Mouse (Mus musculus) liver, embryonic 14.5 days (tissue): ENCODE results near the gene Pgbd5. TPM values are rescaled to one million over a fixed set of nuclear protein-coding genes. Genes with fewer than 3 reads are reported as not detected.
A peak's percentile ranks its signal among the peaks of the same experiment; 100 is the strongest.

ENCODE experiments used
- ATAC-seq: fragments of 200-750 bp; cut with Nextera tagmentation; 2 replicates; pipeline ENCODE4 v1.8.0; 2017; ENCODE audit warnings: moderate number of reproducible peaks, mild to moderate bottlenecking, moderate library complexity; ENCODE audit not compliant: insufficient read depth
- DNase-seq, 3 experiments: peaks; one replicate each; pipeline ENCODE4 v3.0.0-alpha.2; 2012 to 2013; ENCODE audit warnings: low read depth in 3 of 3, low spot score in 3 of 3
- H3K27ac ChIP-seq: fragments of 300-500 bp; sonication (generic); 2 replicates; pipeline ENCODE4 v1.5.1; 2014; ENCODE audit warnings: moderate library complexity, mild to moderate bottlenecking, control low read depth, inconsistent platforms
- H3K27me3 ChIP-seq: fragments of 300-500 bp; sonication (generic); 2 replicates; pipeline ENCODE4 v1.6.1; 2014; ENCODE audit warnings: mild to moderate bottlenecking, low read length, moderate library complexity; ENCODE audit not compliant: control insufficient read depth, insufficient read depth
- H3K36me3 ChIP-seq: fragments of 300-500 bp; sonication (generic); replicated peaks from 2 replicates; pipeline ENCODE4 v1.6.1; 2014; ENCODE audit warnings: low read depth; ENCODE audit not compliant: control insufficient read depth, insufficient read depth
- H3K4me1 ChIP-seq, 2 experiments: fragments of 200-500 bp in 1 of 2; fragments of 300-500 bp in 1 of 2; sonication (generic) in 1 of 2; replicated peaks; 2 replicates each; pipeline ENCODE4 v1.6.1; 2012 to 2014; ENCODE audit warnings: antibody characterized with exemption in 1 of 2, inconsistent platforms in 1 of 2, low read length in 1 of 2; ENCODE audit not compliant: control insufficient read depth in 2 of 2, insufficient read depth in 2 of 2
- H3K4me2 ChIP-seq: fragments of 300-500 bp; sonication (generic); 2 replicates; pipeline ENCODE4 v1.6.1; 2014; ENCODE audit warnings: low read depth, mild to moderate bottlenecking, control low read depth, moderate library complexity
- H3K4me3 ChIP-seq, 2 experiments: fragments of 200-500 bp in 1 of 2; fragments of 300-500 bp in 1 of 2; sonication (generic) in 1 of 2; 2 replicates each; pipeline ENCODE4 v1.5.1; 2012 to 2014; ENCODE audit warnings: low read depth in 2 of 2, low read length in 2 of 2, mild to moderate bottlenecking in 2 of 2, control low read depth in 1 of 2, inconsistent platforms in 1 of 2, moderate library complexity in 1 of 2; ENCODE audit not compliant: insufficient read depth in 1 of 2
- H3K9ac ChIP-seq: fragments of 300-500 bp; sonication (generic); replicated peaks from 2 replicates; pipeline ENCODE4 v1.6.1; 2014; ENCODE audit warnings: mild to moderate bottlenecking, control low read depth, moderate library complexity
- H3K9me3 ChIP-seq: fragments of 300-500 bp; sonication (generic); 2 replicates; pipeline ENCODE4 v1.6.1; 2016; ENCODE audit warnings: low read length, mixed read lengths; ENCODE audit not compliant: control insufficient read depth
- CTCF ChIP-seq: IDR thresholded peaks from 2 replicates; pipeline ENCODE4 v1.5.1; 2016; ENCODE audit warnings: antibody characterized with exemption, low read depth, control low read depth
- EP300 ChIP-seq: IDR thresholded peaks from 2 replicates; pipeline ENCODE4 v1.6.1; 2016; ENCODE audit warnings: antibody characterized with exemption, low read depth
- WGBS: fragments of 180-500 bp; shearing (Covaris S2); extraction: QIAGEN DNeasy Blood & Tissue Kit; methylation state at CpG from one replicate; pipeline ENCODE4 v1.1.7; 2014; ENCODE audit not compliant: insufficient replicate concordance; 5-methylcytosine and 5-hydroxymethylcytosine counted together
- polyA plus RNA-seq, 2 experiments: library from polyadenylated mRNA; depleted of rRNA in 1 of 2; stranded (reverse) in 1 of 2; unstranded in 1 of 2; fragments of >200 nt; fragmentation: Nextera tagmentation in 1 of 2; extraction: Ambion mirVana in 1 of 2; gene quantifications; 2 replicates each; pipeline versions ENCODE4 v1.2.1 to v1.2.3; 2012 to 2014

Pgbd5 gene
- polyA plus RNA-seq, 2 experiments: 0.15 to 0.18 TPM

DNA sequence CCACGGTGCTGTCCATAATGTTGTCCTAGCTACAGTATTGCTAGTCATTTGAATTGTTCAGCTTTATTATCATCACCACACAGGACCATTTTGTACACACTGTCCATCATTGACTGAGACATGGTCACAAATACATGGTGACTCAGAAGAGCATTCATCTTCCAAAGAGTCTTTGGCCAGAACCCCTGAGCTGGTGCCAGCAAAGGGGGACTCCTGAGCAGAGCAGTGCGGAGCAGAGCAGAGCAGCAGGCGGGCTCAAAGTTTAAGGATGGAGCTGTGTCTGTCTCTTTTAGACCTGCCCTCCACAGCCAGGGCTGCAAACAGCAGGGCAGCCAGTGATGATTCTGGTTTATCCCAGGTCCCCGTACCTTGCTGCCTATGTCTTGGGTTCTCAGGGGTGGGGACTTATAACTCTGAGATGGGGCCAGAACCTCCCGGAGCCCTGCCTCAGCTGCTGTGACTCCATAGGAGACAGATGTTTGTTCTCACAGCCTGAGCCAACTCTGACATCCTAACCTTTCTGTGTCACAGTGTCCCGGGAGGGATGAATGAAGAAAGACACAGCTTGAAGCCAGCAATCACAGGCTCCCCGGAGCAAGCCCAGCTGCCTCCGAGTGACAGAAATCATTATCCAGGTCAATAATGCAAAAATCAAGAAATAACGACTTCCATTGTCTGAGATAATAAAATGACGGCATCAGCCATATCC lies 9.7 kb upstream of the Pgbd5 start:
- H3K4me1 ChIP-seq: no peaks in the 10 kb centered on the region
- no peak overlapping the region for H3K9ac ChIP-seq
- no peak for DNase-seq
- no peak for TF ChIP-seq EP300
- no peak for TF ChIP-seq CTCF
- H3K4me2 ChIP-seq: no peak overlapping the region
- 65% methylated on average over 10 of the region's 10 CpGs for WGBS
- H3K9me3 ChIP-seq: no peaks in the 10 kb centered on the region
- H3K36me3 ChIP-seq: no peaks in the 10 kb centered on the region
- no peak overlapping the region for H3K27ac ChIP-seq
- no peak for ATAC-seq
- H3K27me3 ChIP-seq: no peaks in the 10 kb centered on the region
- no peak overlapping the region for H3K4me3 ChIP-seq

DNA sequence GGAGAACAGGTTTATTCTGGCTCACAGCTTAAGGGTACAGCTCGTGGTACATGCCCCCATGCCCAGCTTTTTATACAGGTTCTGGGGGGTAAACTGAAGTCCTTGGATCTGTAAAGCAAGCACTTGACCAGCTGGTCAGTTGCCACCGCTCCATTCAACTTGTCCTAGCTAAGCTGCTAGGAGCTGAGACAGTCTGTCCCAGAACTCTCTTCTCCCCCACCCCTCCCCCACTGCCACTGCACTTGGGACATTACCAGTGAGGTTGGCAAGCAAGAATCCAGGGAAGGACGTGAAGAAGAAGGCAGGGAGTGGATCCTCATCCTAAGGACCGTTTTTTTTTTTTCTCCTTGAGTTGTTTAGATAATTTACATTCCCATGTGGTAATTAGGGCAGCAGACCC lies 2.7 kb downstream of the Pgbd5 start:
- Histone ChIP-seq H3K36me3 (no peaks in the 10 kb centered on the region), H3K27me3 (peaks cover 20% of the 10 kb centered on the region), H3K4me3 (no peak overlapping the region), H3K9me3 (no peaks in the 10 kb centered on the region), H3K27ac (no peak overlapping the region), H3K4me2 (no peak overlapping the region), H3K9ac (no peak overlapping the region), H3K4me1 (no peaks in the 10 kb centered on the region)
- WGBS: 14% methylated on average over 4 of the region's 4 CpGs
- TF ChIP-seq CTCF: no peak
- TF ChIP-seq EP300: no peak
- no peak for DNase-seq
- ATAC-seq: no peak

DNA sequence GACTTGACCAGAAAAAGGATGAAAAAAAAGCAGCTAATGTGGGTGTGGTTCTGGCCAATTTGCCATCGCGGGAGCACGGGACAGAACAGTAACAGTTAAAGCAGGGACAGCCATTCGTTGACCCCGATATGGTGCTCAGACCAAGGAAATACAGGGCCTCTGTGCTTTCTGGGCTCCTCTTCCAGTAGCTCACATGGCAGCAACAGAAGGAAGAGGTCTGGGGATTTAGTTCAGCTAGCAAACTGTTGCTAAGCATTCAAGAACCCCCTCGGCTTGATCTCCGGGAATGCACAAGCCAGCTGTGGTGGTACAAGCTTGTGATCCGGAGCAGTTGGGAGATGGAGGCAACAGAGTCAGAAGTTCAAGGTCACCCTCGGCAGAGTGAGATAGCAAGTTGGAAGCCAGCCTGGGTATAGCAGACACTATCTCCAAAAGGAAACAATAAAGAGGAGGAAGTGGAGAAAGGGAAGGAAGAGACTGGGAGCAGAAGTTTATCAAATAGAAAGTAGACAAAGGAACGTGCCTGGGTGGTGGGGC lies 3.7 kb downstream of the Pgbd5 start:
- Histone ChIP-seq H3K4me2 (no peak overlapping the region), H3K27ac (no peak overlapping the region), H3K4me1 (no peaks in the 10 kb centered on the region), H3K36me3 (no peaks in the 10 kb centered on the region), H3K4me3 (no peak overlapping the region), H3K9me3 (no peaks in the 10 kb centered on the region), H3K27me3 (peaks cover 20% of the 10 kb centered on the region), H3K9ac (no peak overlapping the region)
- TF ChIP-seq CTCF (no peak), EP300 (no peak)
- no peak for DNase-seq
- WGBS: 42% methylated on average over 10 of the region's 10 CpGs
- no peak for ATAC-seq

DNA sequence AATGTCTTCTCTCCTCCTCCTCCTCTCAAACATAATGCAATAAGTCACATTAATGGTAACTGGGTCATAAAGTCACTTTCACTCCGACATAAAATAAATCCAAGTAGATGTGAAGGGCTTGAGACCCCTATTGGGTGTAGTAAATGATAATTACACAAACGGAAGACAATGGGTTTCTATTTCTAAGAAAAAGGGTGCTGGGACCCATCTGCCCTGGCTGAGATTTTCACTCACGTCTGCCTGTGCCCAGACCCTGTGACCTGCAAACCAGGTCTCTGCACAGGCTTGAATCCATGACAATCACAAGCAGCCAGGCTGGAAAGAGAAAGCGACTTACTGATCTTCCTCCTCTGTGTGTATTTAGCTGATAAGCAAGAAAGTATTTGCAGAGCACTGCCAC lies 4.3 kb downstream of the Pgbd5 start:
- 36% methylated on average over 4 of the region's 4 CpGs for WGBS
- no peaks in the 10 kb centered on the region for H3K4me1 ChIP-seq
- no peak for DNase-seq
- peaks cover 20% of the 10 kb centered on the region for H3K27me3 ChIP-seq
- TF ChIP-seq EP300: no peak
- no peak for TF ChIP-seq CTCF
- H3K9ac ChIP-seq: no peak overlapping the region
- H3K4me2 ChIP-seq: no peak overlapping the region
- no peaks in the 10 kb centered on the region for H3K36me3 ChIP-seq
- ATAC-seq: no peak
- no peaks in the 10 kb centered on the region for H3K9me3 ChIP-seq
- no peak overlapping the region for H3K4me3 ChIP-seq
- H3K27ac ChIP-seq: no peak overlapping the region

DNA sequence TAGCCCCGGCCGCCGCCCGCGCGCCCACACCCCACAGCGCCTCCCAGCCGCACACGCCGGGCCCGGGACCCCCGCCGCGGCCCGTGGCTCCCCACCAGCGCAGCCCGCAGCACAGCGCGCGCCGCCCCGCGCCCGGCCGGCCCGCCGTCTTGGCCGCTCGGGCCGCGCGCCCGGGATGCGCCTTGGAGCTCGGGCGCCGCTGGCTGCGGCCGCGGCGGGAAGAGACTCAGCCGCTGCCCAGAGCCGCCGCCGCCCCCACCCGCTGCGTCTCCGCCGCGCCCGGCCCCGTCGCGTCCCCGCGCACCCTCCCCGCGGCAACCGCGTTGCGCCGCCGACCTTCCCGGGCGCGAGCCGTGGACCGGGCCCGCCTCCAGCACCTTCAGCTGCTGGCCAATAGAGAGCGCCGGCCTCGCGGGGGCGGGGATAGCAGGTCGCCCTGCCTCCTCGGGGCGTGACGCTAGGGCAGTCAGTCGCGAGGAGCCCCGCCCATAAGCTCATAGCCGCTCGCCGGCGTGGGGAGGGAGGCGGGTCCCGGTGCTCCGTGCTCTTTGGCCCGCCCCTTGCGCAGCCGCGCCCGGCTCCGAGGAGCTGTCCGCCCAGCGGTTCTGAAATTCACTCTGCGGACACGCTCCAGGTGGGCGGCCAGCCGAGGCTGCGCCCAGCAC lies 5.2 kb downstream of the Pgbd5 start:
- H3K4me3 ChIP-seq: peak overlapping the region in 1 of 2 experiments; percentile 57; a peak in 3 of 4 replicates
- WGBS: under 1% methylated on average over 88 of the region's 101 CpGs
- no peak overlapping the region for H3K27ac ChIP-seq
- H3K36me3 ChIP-seq: no peaks in the 10 kb centered on the region
- no peak overlapping the region for H3K9ac ChIP-seq
- TF ChIP-seq CTCF (no peak), EP300 (no peak)
- ATAC-seq: peak; percentile 95
- H3K4me1 ChIP-seq: no peaks in the 10 kb centered on the region
- H3K4me2 ChIP-seq: peak overlapping the region; percentile 70
- DNase-seq: peak; percentile 74 to 79 (median 76)
- H3K27me3 ChIP-seq: peaks cover 20% of the 10 kb centered on the region
- no peaks in the 10 kb centered on the region for H3K9me3 ChIP-seq
